Mouse (Mus musculus) testis, adult 2 months (tissue): Measurements from ENCODE around the gene Mapk1ip1l. TPM values are rescaled to one million over a fixed set of nuclear protein-coding genes. Genes with fewer than 3 reads are reported as not detected.

Experiments used
- H3K27ac ChIP-seq: fragments of 200-500 bp; 2 replicates; pipeline ENCODE4 v1.5.1; 2012; ENCODE audit warnings: low read depth, low read length; ENCODE audit not compliant: control insufficient read depth, insufficient read depth
- H3K27me3 ChIP-seq: fragments of 200-500 bp; 2 replicates; pipeline ENCODE4 v1.6.1; 2012; ENCODE audit warnings: mild to moderate bottlenecking, low read length, moderate library complexity; ENCODE audit not compliant: control insufficient read depth, insufficient read depth
- H3K36me3 ChIP-seq: fragments of 200-500 bp; 2 replicates; pipeline ENCODE4 v1.6.1; 2012; ENCODE audit warnings: mild to moderate bottlenecking, low read length; ENCODE audit not compliant: control insufficient read depth, insufficient read depth
- H3K4me1 ChIP-seq: fragments of 200-500 bp; 2 replicates; pipeline ENCODE4 v1.6.1; 2012; ENCODE audit warnings: low read length; ENCODE audit not compliant: control insufficient read depth, insufficient read depth
- H3K4me3 ChIP-seq: fragments of 200-500 bp; 2 replicates; pipeline ENCODE4 v1.5.1; 2012; ENCODE audit warnings: low read depth, mild to moderate bottlenecking, low read length, moderate library complexity, mixed read lengths; ENCODE audit not compliant: control insufficient read depth
- CTCF ChIP-seq: fragments of 200-500 bp; IDR thresholded peaks from 2 replicates; pipeline ENCODE4 v1.5.1; 2012; ENCODE audit warnings: low read depth, mild to moderate bottlenecking, inconsistent platforms, low read length, moderate library complexity; ENCODE audit not compliant: control insufficient read depth, insufficient read depth, insufficient replicate concordance
- POLR2A ChIP-seq: fragments of 200-500 bp; IDR thresholded peaks from 2 replicates; pipeline ENCODE4 v1.6.1; 2012; ENCODE audit warnings: low read depth, mild to moderate bottlenecking, inconsistent platforms, low read length, moderate library complexity; ENCODE audit not compliant: control insufficient read depth
- polyA plus RNA-seq: library from polyadenylated mRNA; depleted of rRNA; stranded (reverse); fragments of >200 nt; gene quantifications from 2 replicates; pipeline ENCODE4 v1.2.3, GENCODE M21; 2012

Gene Mapk1ip1l
- polyA plus RNA-seq, 1 experiment = 41.8 TPM

- Histone ChIP-seq H3K27me3 (no peaks in the 10 kb centered on the region), H3K27ac (no peak overlapping the region), H3K4me1 (peaks cover 6% of the 10 kb centered on the region), H3K4me3 (no peak overlapping the region), H3K36me3 (no peaks in the 10 kb centered on the region)
- TF ChIP-seq CTCF (no peak), POLR2A (no peak)
These were observed 54.2 kb downstream of the Mapk1ip1l start for GRCm38 (mm10) chr14:47352272-47352671.

- Histone ChIP-seq H3K4me1 (peaks cover 6% of the 10 kb centered on the region), H3K27me3 (no peaks in the 10 kb centered on the region), H3K4me3 (no peak overlapping the region), H3K27ac (no peak overlapping the region), H3K36me3 (no peaks in the 10 kb centered on the region)
- TF ChIP-seq POLR2A = no peak
- TF ChIP-seq CTCF = no peak
These were observed 55.2 kb downstream of the Mapk1ip1l start for GRCm38 (mm10) chr14:47353240-47353639.

GRCm38 (mm10) chr14:47354111-47354577 lies 56.1 kb downstream of the Mapk1ip1l start:
- H3K27me3 ChIP-seq = no peaks in the 10 kb centered on the region
- H3K36me3 ChIP-seq = no peaks in the 10 kb centered on the region
- H3K4me1 ChIP-seq = peaks cover 6% of the 10 kb centered on the region
- no peak overlapping the region for H3K27ac ChIP-seq
- TF ChIP-seq POLR2A (no peak), CTCF (peak; percentile 87; the same call in 1 of the 2 replicates)
- peak overlapping the region; percentile 54 for H3K4me3 ChIP-seq

GRCm38 (mm10) chr14:47354948-47355347 lies 56.9 kb downstream of the Mapk1ip1l start:
- TF ChIP-seq POLR2A (no peak), CTCF (no peak)
- Histone ChIP-seq H3K27ac (no peak overlapping the region), H3K27me3 (no peaks in the 10 kb centered on the region), H3K36me3 (no peaks in the 10 kb centered on the region), H3K4me1 (peaks cover 6% of the 10 kb centered on the region), H3K4me3 (peak overlapping the region; percentile 42)

GRCm38 (mm10) chr14:47356622-47357021 lies 58.6 kb downstream of the Mapk1ip1l start:
- no peak overlapping the region for H3K4me3 ChIP-seq
- peaks cover 6% of the 10 kb centered on the region for H3K4me1 ChIP-seq
- no peaks in the 10 kb centered on the region for H3K27me3 ChIP-seq
- TF ChIP-seq CTCF (no peak), POLR2A (no peak)
- H3K36me3 ChIP-seq = no peaks in the 10 kb centered on the region
- no peak overlapping the region for H3K27ac ChIP-seq

GRCm38 (mm10) chr14:47359610-47360009 lies 61.5 kb downstream of the Mapk1ip1l start:
- peaks cover 6% of the 10 kb centered on the region for H3K4me1 ChIP-seq
- no peaks in the 10 kb centered on the region for H3K27me3 ChIP-seq
- no peak for TF ChIP-seq POLR2A
- no peak for TF ChIP-seq CTCF
- no peak overlapping the region for H3K4me3 ChIP-seq
- H3K27ac ChIP-seq = no peak overlapping the region
- H3K36me3 ChIP-seq = no peaks in the 10 kb centered on the region

GRCm38 (mm10) chr14:47361418-47361817 lies 63.4 kb downstream of the Mapk1ip1l start:
- Histone ChIP-seq H3K27me3 (no peaks in the 10 kb centered on the region), H3K4me3 (no peak overlapping the region), H3K36me3 (no peaks in the 10 kb centered on the region), H3K4me1 (no peaks in the 10 kb centered on the region; the same call in 1 of the 2 replicates), H3K27ac (no peak overlapping the region)
- TF ChIP-seq CTCF (no peak), POLR2A (no peak)

- H3K4me3 ChIP-seq = no peak overlapping the region
- no peaks in the 10 kb centered on the region for H3K27me3 ChIP-seq
- no peak for TF ChIP-seq POLR2A
- no peak for TF ChIP-seq CTCF
These were observed 63.8 kb downstream of the Mapk1ip1l start for GRCm38 (mm10) chr14:47361899-47362298.

More at GRCm38 (mm10) chr14:47361899-47362298, 63.8 kb downstream of the Mapk1ip1l start:
- Histone ChIP-seq H3K36me3 (no peaks in the 10 kb centered on the region), H3K27ac (no peak overlapping the region), H3K4me1 (peaks cover 1% of the 10 kb centered on the region)
